8 mouse cellular contexts compared by ENCODE assay signal in genomic region chr2:50306663-50307320, GRCm38 (mm10). TPM values are rescaled to one million over a fixed set of nuclear protein-coding genes. Genes with fewer than 3 reads are reported as not detected.
DNase-seq lines count a peak whose midpoint lies in the region; ATAC-seq lines count a peak whose summit lies in the region.

No protein-coding gene starts in this region.

- no peak overlapping the region for H3K4me2 ChIP-seq in heart, embryonic 11.5 days

- H3K4me1 ChIP-seq in heart, embryonic 10.5 days, result no peaks in the 10 kb centered on the region
- H3K4me1 ChIP-seq in heart, embryonic 11.5 days (ENCODE audit: control insufficient read depth, insufficient read depth, low read length), result no peaks in the 10 kb centered on the region

- no peak overlapping the region for H3K27ac ChIP-seq in heart, embryonic 10.5 days
- H3K27ac ChIP-seq in heart, embryonic 11.5 days (ENCODE audit: low read depth, low read length), result no peak overlapping the region

- no peaks in the 10 kb centered on the region for H3K27me3 ChIP-seq in heart, embryonic 10.5 days (ENCODE audit: insufficient read depth, poor library complexity, severe bottlenecking)
- H3K27me3 ChIP-seq in heart, embryonic 11.5 days (ENCODE audit: control insufficient read depth, insufficient read depth, low read length), result no peaks in the 10 kb centered on the region

- no peak overlapping the region for H3K4me3 ChIP-seq in heart, embryonic 10.5 days
- H3K4me3 ChIP-seq in heart, embryonic 11.5 days (ENCODE audit: low read depth, low read length), result no peak overlapping the region

- WGBS in heart, embryonic 10.5 days, result 58% methylated on average over 9 of the region's 9 CpGs
- WGBS in heart, embryonic 11.5 days (ENCODE audit: insufficient replicate concordance), result 52% methylated on average over 9 of the region's 9 CpGs

- H3K36me3 ChIP-seq in heart, embryonic 10.5 days, result no peaks in the 10 kb centered on the region
- no peaks in the 10 kb centered on the region for H3K36me3 ChIP-seq in heart, embryonic 11.5 days (ENCODE audit: control insufficient read depth, insufficient read depth, low read length)

- H3K9me3 ChIP-seq in heart, embryonic 10.5 days, result no peaks in the 10 kb centered on the region
- no peaks in the 10 kb centered on the region for H3K9me3 ChIP-seq in heart, embryonic 11.5 days (replicated peaks; ENCODE audit: control insufficient read depth, low read length)

- no peak for ATAC-seq in heart, embryonic 11.5 days (replicated peaks; ENCODE audit: insufficient number of reproducible peaks, low FRiP score, low TSS enrichment)
- peak; percentile 56 for ATAC-seq in CD4-positive, CD25-positive, alpha-beta regulatory T cell, adult 4 months

- DNase-seq in heart, embryonic 10.5 days (ENCODE audit: low spot score), result peak; percentile 76
- DNase-seq in cerebellum, adult 9-10 months, result peak; percentile 33
- peak; percentile 37 to 58 for DNase-seq in frontal cortex, postnatal 36 days (ENCODE audit: low spot score in 2 of 2)
- DNase-seq in kidney, postnatal 10 days, result peak; percentile 75
- peak; percentile 71 for DNase-seq in lung, postnatal 36 days
- peak; percentile 18 for DNase-seq in telencephalon, adult 2 months (ENCODE audit: low read depth, low spot score)

- no peak overlapping the region for H3K9ac ChIP-seq in heart, embryonic 11.5 days (ENCODE audit: low read depth, low read length)

RNA-seq across cellular contexts. Expression of gene Mmadhc, which starts 10.2 kb away (rescaled TPM):
- 144 and 165 TPM in 2 replicates for polyA plus RNA-seq in heart, embryonic 10.5 days (2016; fragmentation: Nextera tagmentation; extraction: Ambion mirVana)
- polyA plus RNA-seq in heart, embryonic 11.5 days (2014; fragmentation: Nextera tagmentation; extraction: Ambion mirVana), result 131 and 138 TPM in 2 replicates
- polyA plus RNA-seq in CD4-positive, CD25-positive, alpha-beta regulatory T cell, adult 4 months (2017; shearing (Covaris generic)), result 10 to 100 TPM; 46.5 to 48.3 TPM

Comparison
In these comparisons a context has a peak if more than half of its experiments do, and no peak if none do; other contexts are left out.
1. DNase-seq: peak in every context shown above with its lines; median percentile 76 in heart, embryonic 10.5 days; 75 in kidney, postnatal 10 days; 71 in lung, postnatal 36 days; 48 in frontal cortex, postnatal 36 days; 33 in cerebellum, adult 9-10 months; 18 in telencephalon, adult 2 months.